21 mouse cellular contexts compared by ENCODE assay signal in genomic region chr7:132088181-132088580, GRCm38 (mm10).
DNase-seq lines count a peak whose midpoint lies in the region; ATAC-seq and TF ChIP-seq lines count a peak whose summit lies in the region.
"Had no signal": no experiment of that assay in that cellular context is flagged by ENCODE, and none has a peak within 500 bp of the region (broad histone marks: within the 10 kb centered on the region; RNA-seq: fewer than 3 reads in every experiment).

No protein-coding gene starts in this region.

- WGBS in midbrain, postnatal 0 days = 60% methylated on average over 4 of the region's 4 CpGs
- 81% methylated on average over 4 of the region's 4 CpGs for whole genome bisulfite sequencing in midbrain, embryonic 15.5 days
- 73% methylated on average over 4 of the region's 4 CpGs for WGBS in forebrain, embryonic 16.5 days
- 73% methylated on average over 4 of the region's 4 CpGs for WGBS in kidney, embryonic 15.5 days

- peak overlapping the region; percentile 78 for H3K27ac ChIP-seq in gastrocnemius, adult 2 months
- no peak overlapping the region for H3K27ac ChIP-seq in midbrain, postnatal 0 days (ENCODE audit: low read depth, low read length)
- H3K27ac ChIP-seq in midbrain, embryonic 15.5 days = no peak overlapping the region
- no peak overlapping the region for H3K27ac ChIP-seq in forebrain, embryonic 16.5 days (ENCODE audit: low read length)
- no peak overlapping the region for H3K27ac ChIP-seq in kidney, embryonic 15.5 days
- H3K27ac ChIP-seq: forebrain, embryonic 12.5 days; heart, embryonic 15.5 days; hindbrain, embryonic 14.5 days; limb, embryonic 13.5 days; liver, embryonic 12.5 days; midbrain, embryonic 10.5 days; neural tube, embryonic 15.5 days had no signal

- H3K4me1 ChIP-seq in midbrain, postnatal 0 days (ENCODE audit: insufficient read depth, low read length) = 0 out of 2 replicates have a peak, but pooled peaks cover 5% of the 10 kb centered on the region
- H3K4me1 ChIP-seq in midbrain, embryonic 15.5 days = no peaks in the 10 kb centered on the region
- H3K4me1 ChIP-seq in forebrain, embryonic 16.5 days (replicated peaks; ENCODE audit: control insufficient read depth, insufficient read depth, low read length) = no peaks in the 10 kb centered on the region
- no peaks in the 10 kb centered on the region for H3K4me1 ChIP-seq in kidney, embryonic 15.5 days
- H3K4me1 ChIP-seq: forebrain, embryonic 12.5 days; heart, embryonic 15.5 days; liver, embryonic 12.5 days; midbrain, embryonic 10.5 days; neural tube, embryonic 15.5 days had no signal

- no peak for TF ChIP-seq CTCF in gastrocnemius, adult 2 months (IDR thresholded peaks at IDR 0.05)
- TF ChIP-seq CTCF in midbrain, postnatal 0 days (IDR thresholded peaks at IDR 0.05) = no peak

- H3K36me3 ChIP-seq in midbrain, postnatal 0 days (ENCODE audit: insufficient read depth, low read length) = no peaks in the 10 kb centered on the region
- no peaks in the 10 kb centered on the region for H3K36me3 ChIP-seq in midbrain, embryonic 15.5 days (replicated peaks)
- H3K36me3 ChIP-seq in forebrain, embryonic 16.5 days (ENCODE audit: control insufficient read depth, insufficient read depth) = no peaks in the 10 kb centered on the region
- H3K36me3 ChIP-seq in kidney, embryonic 15.5 days = no peaks in the 10 kb centered on the region
- H3K36me3 ChIP-seq: forebrain, embryonic 12.5 days; heart, embryonic 15.5 days; limb, embryonic 13.5 days; liver, embryonic 12.5 days; midbrain, embryonic 10.5 days; neural tube, embryonic 15.5 days had no signal

- no peaks in the 10 kb centered on the region for H3K9me3 ChIP-seq in midbrain, postnatal 0 days (ENCODE audit: low read length)
- H3K9me3 ChIP-seq in midbrain, embryonic 15.5 days = no peaks in the 10 kb centered on the region
- H3K9me3 ChIP-seq in forebrain, embryonic 16.5 days (ENCODE audit: control insufficient read depth, low read length) = no peaks in the 10 kb centered on the region
- no peaks in the 10 kb centered on the region for H3K9me3 ChIP-seq in kidney, embryonic 15.5 days (replicated peaks)
- H3K9me3 ChIP-seq: forebrain, embryonic 12.5 days; heart, embryonic 15.5 days; limb, embryonic 13.5 days; liver, embryonic 12.5 days; midbrain, embryonic 10.5 days; neural tube, embryonic 15.5 days had no signal

- H3K9ac ChIP-seq in midbrain, postnatal 0 days (replicated peaks; ENCODE audit: low read length, poor library complexity, severe bottlenecking) = no peak overlapping the region
- H3K9ac ChIP-seq in midbrain, embryonic 15.5 days = no peak overlapping the region
- no peak overlapping the region for H3K9ac ChIP-seq in forebrain, embryonic 16.5 days (replicated peaks; ENCODE audit: low read depth, low read length)
- H3K9ac ChIP-seq in kidney, embryonic 15.5 days = no peak overlapping the region
- H3K9ac ChIP-seq: forebrain, embryonic 12.5 days; heart, embryonic 15.5 days; hindbrain, embryonic 14.5 days; limb, embryonic 13.5 days; liver, embryonic 12.5 days; neural tube, embryonic 15.5 days had no signal

- DNase-seq in gastrocnemius, adult 2 months = peak; percentile 74
- DNase-seq in gastrocnemius, postnatal 10 days = no peak
- peak; percentile 13 for DNase-seq in midbrain, postnatal 0 days (ENCODE audit: low spot score)
- peak; percentile 51 to 55 for DNase-seq in gastrocnemius, adult 8-10 months (ENCODE audit: low spot score in 2 of 2)
- DNase-seq: adrenal gland, adult 2 months; heart, postnatal 36 days; kidney, adult 2 months; kidney, postnatal 10 days; lung, postnatal 10 days; thymus, postnatal 14 days had no signal

- no peak for ATAC-seq in midbrain, postnatal 0 days (ENCODE audit: low FRiP score)
- no peak for ATAC-seq in midbrain, embryonic 15.5 days (replicated peaks)
- no peak for ATAC-seq in forebrain, embryonic 16.5 days
- ATAC-seq in kidney, embryonic 15.5 days (replicated peaks; ENCODE audit: low FRiP score) = no peak
- ATAC-seq: inflammation-experienced regulatory T-cells, adult 6 months; liver, embryonic 12.5 days had no signal

- intact Hi-C loops in gastrocnemius, adult 2 months (cut with DNase I) = loop anchor here (2.0 to 5.0 kb wide), 2 partner anchors 64 to 125 kb away; partner anchors contain the start of gene Cpxm2

- peak overlapping the region; percentile 23 for H3K4me3 ChIP-seq in gastrocnemius, adult 2 months
- H3K4me3 ChIP-seq in midbrain, postnatal 0 days (ENCODE audit: low read depth, low read length) = no peak overlapping the region
- no peak overlapping the region for H3K4me3 ChIP-seq in midbrain, embryonic 15.5 days
- H3K4me3 ChIP-seq in forebrain, embryonic 16.5 days (replicated peaks; ENCODE audit: low read length) = no peak overlapping the region
- H3K4me3 ChIP-seq in kidney, embryonic 15.5 days (replicated peaks) = no peak overlapping the region
- H3K4me3 ChIP-seq: forebrain, embryonic 12.5 days; heart, embryonic 15.5 days; limb, embryonic 13.5 days; liver, embryonic 12.5 days; midbrain, embryonic 10.5 days; neural tube, embryonic 15.5 days had no signal

- no peaks in the 10 kb centered on the region for H3K27me3 ChIP-seq in midbrain, postnatal 0 days (ENCODE audit: insufficient read depth, low read length)
- H3K27me3 ChIP-seq in midbrain, embryonic 15.5 days (replicated peaks) = no peaks in the 10 kb centered on the region
- no peaks in the 10 kb centered on the region for H3K27me3 ChIP-seq in forebrain, embryonic 16.5 days (replicated peaks; ENCODE audit: control insufficient read depth, insufficient read depth, low read length)
- no peaks in the 10 kb centered on the region for H3K27me3 ChIP-seq in kidney, embryonic 15.5 days
- H3K27me3 ChIP-seq: forebrain, embryonic 12.5 days; heart, embryonic 15.5 days; limb, embryonic 13.5 days; liver, embryonic 12.5 days; neural tube, embryonic 15.5 days had no signal

- no peak overlapping the region for H3K4me2 ChIP-seq in midbrain, postnatal 0 days (ENCODE audit: low read depth, low read length, poor library complexity, severe bottlenecking)
- H3K4me2 ChIP-seq in midbrain, embryonic 15.5 days = no peak overlapping the region
- no peak overlapping the region for H3K4me2 ChIP-seq in forebrain, embryonic 16.5 days (ENCODE audit: low read length)
- no peak overlapping the region for H3K4me2 ChIP-seq in kidney, embryonic 15.5 days
- H3K4me2 ChIP-seq: forebrain, embryonic 12.5 days; heart, embryonic 15.5 days; hindbrain, embryonic 14.5 days; limb, embryonic 13.5 days; liver, embryonic 12.5 days; neural tube, embryonic 15.5 days had no signal
